Mouse (Mus musculus): Measurements from ENCODE around the gene Casz1. TPM values are rescaled to one million over a fixed set of nuclear protein-coding genes. Genes with fewer than 3 reads are reported as not detected.
A peak's percentile ranks its signal among the peaks of the same experiment; 100 is the strongest.

Casz1 gene
- polyA plus RNA-seq, 1 experiment: 0.82 TPM

- no peak for DNase-seq (ENCODE audit: extremely low spot score in 1 of 2, low spot score in 1 of 2)
Observed at GRCm38 (mm10) chr4:148925589-148926359, 121.5 kb downstream of the Casz1 start.

DNA sequence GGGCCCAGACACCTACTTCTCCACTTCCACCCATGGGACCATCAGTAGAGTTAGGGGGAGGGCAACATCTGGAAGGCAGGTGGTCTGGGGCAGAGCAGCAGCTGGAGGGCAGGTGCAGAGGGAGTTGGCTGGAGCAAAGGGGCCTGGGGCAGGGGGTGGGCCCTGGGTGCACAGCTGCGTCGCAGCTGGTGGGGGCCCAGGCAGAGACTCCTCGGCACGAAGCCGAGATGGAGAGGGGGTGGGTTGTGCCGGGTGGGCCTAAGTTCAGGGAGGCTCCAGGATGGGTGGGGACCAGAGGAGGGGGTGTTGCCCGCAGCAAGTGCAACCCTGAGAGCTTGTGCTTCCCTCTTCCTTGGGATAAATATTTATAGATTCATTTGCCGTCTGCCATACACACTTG, 122.2 kb downstream of the Casz1 start:
- no peak for DNase-seq (ENCODE audit: extremely low spot score in 1 of 2, low spot score in 1 of 2)

GRCm38 (mm10) chr4:148928316-148928715, 124.1 kb downstream of the Casz1 start:
- DNase-seq (ENCODE audit: extremely low spot score in 1 of 2, low spot score in 1 of 2): no peak

DNA sequence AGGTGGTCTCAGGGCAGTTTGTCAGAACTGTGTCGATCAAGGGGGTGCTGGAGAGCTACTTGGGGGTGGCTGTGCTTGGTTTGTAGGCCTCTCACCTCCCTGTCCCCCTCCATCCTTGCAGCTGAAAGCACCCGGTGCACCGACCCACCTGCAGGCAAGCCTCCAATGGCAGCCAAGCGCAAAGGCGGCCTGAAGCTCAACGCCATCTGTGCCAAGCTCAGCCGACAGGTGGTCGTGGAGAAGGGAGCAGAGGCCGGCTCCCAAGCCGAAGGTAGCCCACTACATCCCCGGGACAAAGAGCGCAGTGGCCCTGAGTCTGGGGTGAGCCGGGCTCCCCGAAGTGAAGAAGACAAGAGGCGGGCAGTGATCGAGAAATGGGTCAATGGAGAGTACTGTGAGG, 124.6 kb downstream of the Casz1 start:
- no peak for DNase-seq (ENCODE audit: extremely low spot score in 1 of 2, low spot score in 1 of 2)

GRCm38 (mm10) chr4:148930721-148931229, 126.5 kb downstream of the Casz1 start:
- no peak for DNase-seq (ENCODE audit: extremely low spot score in 1 of 2, low spot score in 1 of 2)

DNA sequence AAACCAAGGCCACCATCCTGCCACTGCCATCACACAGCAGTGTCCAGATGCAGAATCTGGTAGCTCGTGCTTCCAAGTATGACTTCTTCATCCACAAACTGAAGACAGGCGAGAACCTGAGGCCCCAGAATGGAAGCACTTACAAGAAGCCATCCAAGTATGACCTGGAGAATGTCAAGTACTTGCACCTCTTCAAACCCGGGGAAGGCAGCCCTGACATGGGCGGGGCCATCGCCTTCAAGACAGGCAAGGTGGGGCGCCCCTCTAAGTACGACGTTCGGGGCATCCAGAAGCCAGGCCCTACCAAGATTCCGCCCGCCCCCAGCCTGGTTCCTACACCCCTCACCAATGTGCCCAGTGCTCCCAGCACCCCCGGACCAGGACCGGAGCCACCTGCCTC, 128.9 kb downstream of the Casz1 start:
- no peak for DNase-seq (ENCODE audit: extremely low spot score in 1 of 2, low spot score in 1 of 2)

DNA sequence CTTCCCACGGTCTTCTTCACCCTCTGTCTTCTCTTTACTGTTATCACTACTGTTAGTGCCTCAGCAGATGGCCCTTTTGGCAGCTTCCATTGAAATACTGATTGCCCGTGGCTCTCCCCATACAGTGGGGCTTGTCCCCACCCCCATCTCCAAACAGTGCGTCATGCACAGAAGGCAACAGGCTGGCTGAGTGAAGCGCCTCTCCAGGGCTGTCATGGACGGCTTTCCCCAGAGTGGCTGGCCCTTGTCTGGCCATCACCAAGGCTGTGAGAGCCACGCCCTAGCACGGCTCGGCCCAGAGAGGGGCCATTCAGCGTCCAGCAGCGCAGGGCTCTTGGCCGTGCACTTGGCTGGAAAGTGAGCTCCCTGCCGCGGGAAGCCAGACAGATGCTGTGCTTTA, 131.0 kb downstream of the Casz1 start:
- DNase-seq (ENCODE audit: extremely low spot score in 1 of 2, low spot score in 1 of 2): no peak

DNA sequence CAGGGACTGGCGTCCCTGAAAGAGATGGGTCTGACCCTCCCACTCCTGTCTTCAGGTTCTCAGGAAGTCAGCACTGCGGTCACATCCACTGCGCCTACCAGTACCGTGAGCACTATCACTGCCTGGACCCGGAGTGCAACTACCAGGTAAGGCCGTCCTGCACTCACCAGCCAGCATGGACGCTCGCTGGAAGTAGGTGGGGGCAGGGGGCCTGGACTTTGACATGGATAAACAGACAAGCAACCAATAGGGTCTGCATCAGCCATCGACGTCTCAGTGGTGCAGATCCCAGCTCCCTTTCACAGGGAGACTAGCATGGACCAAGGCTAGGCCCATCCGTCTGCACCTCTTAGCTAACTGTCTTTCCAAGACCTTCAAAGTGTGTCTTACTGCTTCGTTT, 131.9 kb downstream of the Casz1 start:
- DNase-seq (ENCODE audit: extremely low spot score in 1 of 2, low spot score in 1 of 2): no peak

GRCm38 (mm10) chr4:148936727-148937126, 132.5 kb downstream of the Casz1 start:
- DNase-seq (ENCODE audit: extremely low spot score in 1 of 2, low spot score in 1 of 2): no peak

DNA sequence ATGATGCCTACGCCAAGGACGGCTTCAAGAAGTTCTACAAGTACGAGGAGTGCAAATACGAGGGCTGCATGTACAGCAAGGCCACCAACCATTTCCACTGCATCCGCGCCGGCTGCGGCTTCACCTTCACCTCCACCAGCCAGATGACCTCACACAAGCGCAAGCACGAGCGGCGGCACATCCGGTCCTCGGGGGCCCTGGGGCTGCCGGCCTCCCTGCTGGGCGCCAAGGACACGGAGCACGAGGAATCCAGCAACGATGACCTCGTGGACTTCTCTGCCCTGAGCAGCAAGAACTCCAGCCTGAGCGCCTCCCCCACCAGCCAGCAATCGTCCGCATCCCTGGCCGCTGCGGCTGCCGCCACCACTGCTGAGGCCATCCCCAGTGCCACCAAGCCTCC, 134.3 kb downstream of the Casz1 start:
- DNase-seq (ENCODE audit: extremely low spot score in 1 of 2, low spot score in 1 of 2): no peak

GRCm38 (mm10) chr4:148940674-148941211, 136.5 kb downstream of the Casz1 start:
- DNase-seq (ENCODE audit: extremely low spot score in 1 of 2, low spot score in 1 of 2): no peak

DNA sequence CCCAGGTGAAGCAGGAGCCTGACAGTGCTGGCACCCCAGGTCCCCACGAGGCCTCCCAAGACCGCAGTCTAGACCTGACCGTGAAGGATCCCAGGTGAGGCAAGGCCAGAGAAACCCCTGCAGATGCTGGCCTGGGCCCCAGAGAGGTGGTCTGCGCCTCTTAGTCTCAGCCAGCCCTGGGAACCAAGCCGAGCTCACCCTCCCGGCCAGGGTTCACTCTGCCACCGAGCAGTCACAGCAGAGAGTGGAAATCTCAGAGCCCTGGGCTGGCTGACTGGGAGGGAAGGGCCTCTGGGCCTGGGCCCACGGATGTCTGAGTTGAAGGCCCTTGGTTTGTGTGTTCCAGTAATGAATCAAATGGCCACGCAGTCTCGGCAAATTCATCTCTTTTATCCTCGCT, 137.1 kb downstream of the Casz1 start:
- no peak for DNase-seq (ENCODE audit: extremely low spot score in 1 of 2, low spot score in 1 of 2)

- no peak for DNase-seq (ENCODE audit: extremely low spot score in 1 of 2, low spot score in 1 of 2)
Observed at GRCm38 (mm10) chr4:148943099-148943498, 138.9 kb downstream of the Casz1 start.

DNA sequence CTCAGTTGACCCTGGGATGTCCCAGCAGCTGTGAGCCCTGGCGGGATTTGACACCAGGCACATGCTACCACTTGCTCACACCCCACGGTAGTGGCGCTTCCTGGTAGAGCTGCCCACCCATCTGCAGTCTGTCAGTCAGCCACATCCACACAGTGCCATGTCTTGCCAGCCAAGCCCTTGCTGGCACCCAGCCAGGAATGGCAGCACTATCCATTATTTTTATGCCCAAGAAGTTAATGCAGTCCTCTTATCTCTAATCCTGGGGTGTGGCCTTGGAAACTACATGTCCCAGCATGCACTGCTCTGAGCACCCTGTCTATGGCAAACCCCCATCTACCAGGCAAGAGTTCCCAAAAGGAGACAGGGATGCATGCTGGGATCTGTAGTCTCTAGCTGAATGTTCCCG, 141.2 kb downstream of the Casz1 start:
- DNase-seq (ENCODE audit: extremely low spot score in 1 of 2, low spot score in 1 of 2): peak; percentile 33 to 48

DNA sequence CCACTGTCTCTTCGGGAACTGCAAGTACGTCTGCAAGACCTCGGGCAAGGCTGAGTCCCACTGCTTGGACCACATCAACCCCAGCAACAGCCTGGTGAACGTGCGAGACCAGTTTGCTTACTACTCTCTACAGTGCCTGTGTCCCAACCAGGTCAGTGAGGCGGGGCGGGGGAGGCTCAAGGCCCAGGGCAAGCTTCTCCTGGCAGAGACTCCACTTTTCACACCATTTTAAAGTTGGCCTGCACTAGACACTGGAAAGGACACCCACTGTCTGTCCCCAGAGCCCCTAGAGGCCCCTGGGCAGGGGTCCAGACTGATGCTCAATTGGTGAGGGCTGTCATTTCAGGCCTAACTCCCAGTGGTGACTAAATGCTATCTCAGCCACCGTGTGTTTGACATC, 141.8 kb downstream of the Casz1 start:
- no peak for DNase-seq (ENCODE audit: extremely low spot score in 1 of 2, low spot score in 1 of 2)

- DNase-seq (ENCODE audit: extremely low spot score in 1 of 2, low spot score in 1 of 2): no peak
Observed at GRCm38 (mm10) chr4:148947833-148948388, 143.7 kb downstream of the Casz1 start.

DNA sequence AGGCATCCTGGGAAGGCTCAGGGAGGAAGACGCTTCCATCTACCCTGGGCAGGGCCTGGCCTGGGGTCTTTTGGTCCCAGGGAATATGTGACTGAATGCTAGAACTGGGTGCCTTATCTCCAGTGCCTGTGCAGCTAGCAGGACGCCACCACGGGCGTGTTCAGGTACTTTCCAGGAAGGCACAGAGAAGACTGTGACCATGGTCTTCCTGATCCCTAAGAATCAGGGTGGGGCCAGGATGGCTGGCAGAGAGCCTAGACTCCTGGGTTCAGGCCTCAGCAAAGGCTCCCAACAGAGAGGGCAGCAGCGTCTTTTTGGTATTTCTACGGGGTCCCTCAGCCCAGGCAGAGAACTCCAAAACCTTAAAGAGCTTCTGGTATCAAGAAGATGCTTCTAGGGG, 146.3 kb downstream of the Casz1 start:
- DNase-seq (ENCODE audit: extremely low spot score in 1 of 2, low spot score in 1 of 2): no peak

GRCm38 (mm10) chr4:148950932-148951650, 146.9 kb downstream of the Casz1 start:
- DNase-seq (ENCODE audit: extremely low spot score in 1 of 2, low spot score in 1 of 2): peak in 1 of 2 experiments; percentile 71

GRCm38 (mm10) chr4:148951821-148952291, 147.6 kb downstream of the Casz1 start:
- peak in 1 of 2 experiments; percentile 48 for DNase-seq (ENCODE audit: extremely low spot score in 1 of 2, low spot score in 1 of 2)

- DNase-seq (ENCODE audit: extremely low spot score in 1 of 2, low spot score in 1 of 2): peak in 1 of 2 experiments; percentile 43
Observed at GRCm38 (mm10) chr4:148952328-148953222, 148.3 kb downstream of the Casz1 start.

Measured in frontal cortex, adult 2 months (tissue).